Mouse (Mus musculus): ENCODE measurements around the gene Miga1. TPM values are rescaled to one million over a fixed set of nuclear protein-coding genes. Genes with fewer than 3 reads are reported as not detected.

Miga1 gene
- total RNA-seq, 1 experiment: 28.7 TPM

DNA sequence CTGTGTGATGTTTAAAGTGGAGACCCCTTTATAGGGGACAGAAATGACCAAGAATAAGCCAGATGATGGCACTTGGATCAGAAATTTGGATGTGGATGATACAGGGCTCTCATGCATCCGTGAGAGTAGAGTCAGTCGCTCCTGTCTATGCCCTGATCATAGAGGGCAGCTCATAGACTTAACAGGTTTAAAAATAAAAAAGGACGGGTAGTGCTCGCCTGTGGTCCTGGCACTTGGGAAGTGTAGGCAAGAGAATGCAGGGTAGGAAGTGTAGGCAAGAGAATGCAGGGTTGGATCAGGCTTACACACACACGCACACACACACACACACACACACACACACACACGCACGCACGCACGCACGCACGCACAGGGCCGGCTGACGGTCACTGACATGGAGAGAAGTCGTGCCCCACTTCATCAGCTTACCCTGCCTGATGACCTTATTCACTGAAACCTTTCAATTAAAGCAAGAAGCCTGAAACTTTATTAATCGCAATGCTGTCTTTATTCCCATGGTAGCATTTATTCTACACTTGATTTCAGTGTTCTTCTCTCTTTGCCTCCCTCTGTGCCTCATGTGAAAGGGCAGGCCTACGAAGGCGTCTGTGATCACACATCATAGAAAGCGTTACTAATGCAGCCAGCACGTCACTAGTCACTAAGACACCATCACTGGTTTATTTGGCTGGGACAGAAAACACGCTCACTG, 67.1 kb downstream of the Miga1 start:
- DNase-seq (ENCODE audit: low read depth, low spot score): no peak
- H3K4me3 ChIP-seq (ENCODE audit: insufficient read depth in 1 of 2, low read depth in 1 of 2, low read length in 2 of 2, poor library complexity in 1 of 2, severe bottlenecking in 1 of 2): no peak overlapping the region
- peaks cover 4% of the 10 kb centered on the region; the same call in 1 of the 2 replicates for H3K36me3 ChIP-seq (ENCODE audit: control insufficient read depth, insufficient read depth, low read length, poor library complexity, severe bottlenecking)
- in situ Hi-C loops (cut with MboI; ENCODE audit: low sequenced_read_pairs in 2 of 2, unreplicated experiment in 2 of 2): no loop called here
- H3K9ac ChIP-seq (ENCODE audit: insufficient read depth, low read depth, low read length, poor library complexity, severe bottlenecking): no peak overlapping the region
- no peak for TF ChIP-seq ZC3H11A (IDR thresholded peaks at IDR 0.05; ENCODE audit: borderline replicate concordance, low read depth, low read length)
- no peak for TF ChIP-seq HCFC1 (IDR thresholded peaks at IDR 0.05; ENCODE audit: borderline replicate concordance, insufficient read depth, low read length)
- TF ChIP-seq CHD2 (IDR thresholded peaks at IDR 0.05; ENCODE audit: low read depth, low read length): no peak
- TF ChIP-seq MAFK (IDR thresholded peaks at IDR 0.05; ENCODE audit: insufficient read depth, low read depth, low read length): no peak
- no peak for TF ChIP-seq ZNF384 (IDR thresholded peaks at IDR 0.05; ENCODE audit: low read depth, low read length)
- H3K27ac ChIP-seq (ENCODE audit: insufficient read depth, low read depth, low read length, poor library complexity, severe bottlenecking): no peak overlapping the region
- H3K4me1 ChIP-seq (ENCODE audit: control insufficient read depth in 2 of 2, insufficient read depth in 2 of 2, low read length in 2 of 2, poor library complexity in 1 of 2): no peaks in the 10 kb centered on the region
- peaks cover 4% of the 10 kb centered on the region; the same call in 1 of the 2 replicates for H3K9me3 ChIP-seq (ENCODE audit: control insufficient read depth, insufficient read depth, low read depth, low read length)

DNA sequence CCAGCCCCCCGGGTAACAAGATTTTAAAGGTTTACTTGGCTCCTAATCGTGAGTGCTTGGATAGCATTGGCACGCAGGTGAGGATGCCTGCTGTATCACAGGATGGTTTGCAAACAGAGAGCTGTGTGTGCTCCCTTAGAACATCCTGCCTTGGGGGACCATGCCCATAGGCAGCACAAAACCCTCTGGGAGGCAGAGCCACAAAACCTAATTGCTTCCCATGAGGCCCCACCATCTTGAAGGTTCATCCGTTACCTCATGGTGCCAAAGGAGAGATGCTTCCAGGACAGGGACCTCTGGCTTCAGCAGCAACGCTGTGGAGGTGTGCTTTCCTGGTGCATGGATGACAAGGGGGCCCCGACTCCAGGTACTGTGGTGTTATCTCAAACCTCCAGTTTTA, 68.3 kb downstream of the Miga1 start:
- in situ Hi-C loops (cut with MboI; ENCODE audit: low sequenced_read_pairs in 2 of 2, unreplicated experiment in 2 of 2): no loop called here
- H3K27ac ChIP-seq (ENCODE audit: insufficient read depth, low read depth, low read length, poor library complexity, severe bottlenecking): no peak overlapping the region
- no peak for TF ChIP-seq HCFC1 (IDR thresholded peaks at IDR 0.05; ENCODE audit: borderline replicate concordance, insufficient read depth, low read length)
- no peak for TF ChIP-seq ZC3H11A (IDR thresholded peaks at IDR 0.05; ENCODE audit: borderline replicate concordance, low read depth, low read length)
- no peak for TF ChIP-seq MAFK (IDR thresholded peaks at IDR 0.05; ENCODE audit: insufficient read depth, low read depth, low read length)
- TF ChIP-seq ZNF384 (IDR thresholded peaks at IDR 0.05; ENCODE audit: low read depth, low read length): no peak
- no peak for TF ChIP-seq CHD2 (IDR thresholded peaks at IDR 0.05; ENCODE audit: low read depth, low read length)

DNA sequence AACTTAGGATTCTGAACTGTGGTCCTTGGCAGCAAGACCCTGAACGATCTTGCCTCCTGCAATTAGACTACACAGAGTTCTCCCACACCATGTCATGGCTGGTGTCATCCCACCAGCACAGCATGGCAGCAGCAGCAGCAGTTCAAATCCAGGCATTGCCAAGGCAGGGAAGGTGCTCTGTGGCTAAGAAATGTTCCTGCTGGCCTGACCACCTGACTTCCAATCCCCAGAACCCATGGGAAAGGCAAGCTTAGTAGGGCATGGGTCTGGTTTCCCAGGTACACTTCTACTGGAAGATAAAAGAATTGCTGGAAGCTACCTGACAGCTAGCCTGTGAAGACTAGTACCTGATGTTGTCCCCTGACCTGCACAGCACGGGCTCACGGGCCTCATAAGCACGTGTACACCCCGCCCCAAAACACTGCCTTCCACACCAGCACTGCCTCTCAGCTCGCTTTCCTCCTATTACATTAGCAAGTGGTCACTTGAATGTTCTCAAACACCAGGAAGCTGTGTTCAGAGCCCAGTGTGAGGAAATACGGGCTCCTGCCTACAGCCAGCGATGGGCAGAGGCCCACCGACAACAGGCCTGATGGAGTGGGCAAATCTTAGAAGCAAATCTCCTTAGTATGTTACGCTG, 69.0 kb downstream of the Miga1 start:
- Histone ChIP-seq H3K9ac (ENCODE audit: insufficient read depth, low read depth, low read length, poor library complexity, severe bottlenecking) (no peak overlapping the region), H3K4me3 (ENCODE audit: insufficient read depth in 1 of 2, low read depth in 1 of 2, low read length in 2 of 2, poor library complexity in 1 of 2, severe bottlenecking in 1 of 2) (no peak overlapping the region), H3K36me3 (ENCODE audit: control insufficient read depth, insufficient read depth, low read length, poor library complexity, severe bottlenecking) (no peaks in the 10 kb centered on the region; the same call in 1 of the 2 replicates), H3K9me3 (ENCODE audit: control insufficient read depth, insufficient read depth, low read depth, low read length) (peaks cover 4% of the 10 kb centered on the region; the same call in 1 of the 2 replicates), H3K4me1 (ENCODE audit: control insufficient read depth in 2 of 2, insufficient read depth in 2 of 2, low read length in 2 of 2, poor library complexity in 1 of 2) (no peaks in the 10 kb centered on the region), H3K27ac (ENCODE audit: insufficient read depth, low read depth, low read length, poor library complexity, severe bottlenecking) (no peak overlapping the region)
- in situ Hi-C loops (cut with MboI; ENCODE audit: low sequenced_read_pairs in 2 of 2, unreplicated experiment in 2 of 2): no loop called here
- no peak for TF ChIP-seq ZC3H11A (IDR thresholded peaks at IDR 0.05; ENCODE audit: borderline replicate concordance, low read depth, low read length)
- TF ChIP-seq ZNF384 (IDR thresholded peaks at IDR 0.05; ENCODE audit: low read depth, low read length): no peak
- no peak for TF ChIP-seq CHD2 (IDR thresholded peaks at IDR 0.05; ENCODE audit: low read depth, low read length)
- TF ChIP-seq HCFC1 (IDR thresholded peaks at IDR 0.05; ENCODE audit: borderline replicate concordance, insufficient read depth, low read length): no peak
- no peak for TF ChIP-seq MAFK (IDR thresholded peaks at IDR 0.05; ENCODE audit: insufficient read depth, low read depth, low read length)
- DNase-seq (ENCODE audit: low read depth, low spot score): no peak

More for the DNA sequence above, 68.3 kb downstream of the Miga1 start:
- no peak overlapping the region for H3K4me3 ChIP-seq (ENCODE audit: insufficient read depth in 1 of 2, low read depth in 1 of 2, low read length in 2 of 2, poor library complexity in 1 of 2, severe bottlenecking in 1 of 2)
- peaks cover 4% of the 10 kb centered on the region; the same call in 1 of the 2 replicates for H3K36me3 ChIP-seq (ENCODE audit: control insufficient read depth, insufficient read depth, low read length, poor library complexity, severe bottlenecking)
- H3K4me1 ChIP-seq (ENCODE audit: control insufficient read depth in 2 of 2, insufficient read depth in 2 of 2, low read length in 2 of 2, poor library complexity in 1 of 2): no peaks in the 10 kb centered on the region
- H3K9ac ChIP-seq (ENCODE audit: insufficient read depth, low read depth, low read length, poor library complexity, severe bottlenecking): no peak overlapping the region
- H3K9me3 ChIP-seq (ENCODE audit: control insufficient read depth, insufficient read depth, low read depth, low read length): peaks cover 4% of the 10 kb centered on the region; the same call in 1 of the 2 replicates
- no peak for DNase-seq (ENCODE audit: low read depth, low spot score)

DNA sequence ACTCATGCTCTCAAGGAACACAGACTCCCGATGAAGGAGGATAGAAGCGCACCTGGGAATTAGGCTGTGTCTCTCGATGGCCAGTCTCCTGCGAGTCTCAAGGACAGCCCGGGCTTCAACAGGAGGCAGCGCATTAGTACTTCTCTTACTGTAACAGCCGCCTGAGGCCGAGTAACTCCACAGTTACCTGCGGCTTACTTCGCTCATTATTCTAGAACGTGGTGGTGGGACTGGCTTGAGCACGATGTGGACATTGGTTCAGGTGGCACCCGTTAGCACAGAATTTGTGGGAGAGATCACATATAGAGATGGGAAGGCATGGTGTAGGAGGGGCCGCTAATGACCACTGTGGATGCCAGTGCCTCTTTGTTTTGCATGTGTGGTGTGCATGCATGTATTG, 72.1 kb downstream of the Miga1 start:
- Histone ChIP-seq H3K9me3 (ENCODE audit: control insufficient read depth, insufficient read depth, low read depth, low read length) (peaks cover 4% of the 10 kb centered on the region; the same call in 1 of the 2 replicates), H3K36me3 (ENCODE audit: control insufficient read depth, insufficient read depth, low read length, poor library complexity, severe bottlenecking) (no peaks in the 10 kb centered on the region), H3K4me3 (ENCODE audit: insufficient read depth in 1 of 2, low read depth in 1 of 2, low read length in 2 of 2, poor library complexity in 1 of 2, severe bottlenecking in 1 of 2) (no peak overlapping the region), H3K27ac (ENCODE audit: insufficient read depth, low read depth, low read length, poor library complexity, severe bottlenecking) (no peak overlapping the region), H3K4me1 (ENCODE audit: control insufficient read depth in 2 of 2, insufficient read depth in 2 of 2, low read length in 2 of 2, poor library complexity in 1 of 2) (no peaks in the 10 kb centered on the region), H3K9ac (ENCODE audit: insufficient read depth, low read depth, low read length, poor library complexity, severe bottlenecking) (no peak overlapping the region)
- TF ChIP-seq MAFK (IDR thresholded peaks at IDR 0.05; ENCODE audit: insufficient read depth, low read depth, low read length): no peak
- TF ChIP-seq ZNF384 (IDR thresholded peaks at IDR 0.05; ENCODE audit: low read depth, low read length): no peak
- TF ChIP-seq ZC3H11A (IDR thresholded peaks at IDR 0.05; ENCODE audit: borderline replicate concordance, low read depth, low read length): no peak
- no peak for TF ChIP-seq CHD2 (IDR thresholded peaks at IDR 0.05; ENCODE audit: low read depth, low read length)
- TF ChIP-seq HCFC1 (IDR thresholded peaks at IDR 0.05; ENCODE audit: borderline replicate concordance, insufficient read depth, low read length): no peak
- in situ Hi-C loops (cut with MboI; ENCODE audit: low sequenced_read_pairs in 2 of 2, unreplicated experiment in 2 of 2): no loop called here
- DNase-seq (ENCODE audit: low read depth, low spot score): no peak

Data from ES-E14 (cell line).